Mouse (Mus musculus): ENCODE data around the gene Gm45234.

GRCm38 (mm10) chr6:124746654-124747632 is 8.9 kb downstream of the Gm45234 start:
- no peak for TF ChIP-seq CTCF (IDR thresholded peaks at IDR 0.05; ENCODE audit: borderline replicate concordance, extremely low read depth, insufficient read depth, insufficient read length)
- no peak for TF ChIP-seq POLR2A (IDR thresholded peaks at IDR 0.05; ENCODE audit: borderline replicate concordance, extremely low read depth, insufficient read depth, insufficient read length, poor library complexity, severe bottlenecking)
